Mouse (Mus musculus): ENCODE data around the gene Gm4491.
A peak's percentile ranks its signal among the peaks of the same experiment; 100 is the strongest.

The Gm4491 gene

GRCm38 (mm10) chr14:57115823-57116544, at the start of gene Gm4491:
TSS of gene Gm4491 (minus strand) at chr14:57115883.
- DNase-seq = peak; percentile 54

DNA sequence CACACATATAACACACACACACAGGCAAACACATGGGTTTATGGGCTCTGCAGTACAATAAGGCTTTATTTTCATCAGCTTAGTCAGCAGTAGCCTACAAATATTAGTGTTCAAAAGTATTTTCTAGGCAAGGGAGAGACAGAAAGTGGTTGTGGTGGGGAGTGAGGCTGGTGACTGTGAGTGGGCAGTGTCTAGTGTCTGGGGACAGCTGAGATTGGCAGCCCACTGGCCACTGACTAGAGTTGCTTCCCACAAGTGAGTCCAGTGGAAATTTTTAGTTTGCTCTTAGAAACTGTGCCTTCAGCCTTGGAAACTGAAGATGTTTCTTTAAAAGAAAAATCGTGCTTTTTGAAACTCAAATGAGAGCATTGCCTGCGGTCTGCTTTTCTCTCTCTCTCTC, 46.1 kb upstream of the Gm4491 start:
- DNase-seq = peak; percentile 3

- peak; percentile 12 for DNase-seq
Measured at GRCm38 (mm10) chr14:57161201-57161600, 45.5 kb upstream of the Gm4491 start.

DNA sequence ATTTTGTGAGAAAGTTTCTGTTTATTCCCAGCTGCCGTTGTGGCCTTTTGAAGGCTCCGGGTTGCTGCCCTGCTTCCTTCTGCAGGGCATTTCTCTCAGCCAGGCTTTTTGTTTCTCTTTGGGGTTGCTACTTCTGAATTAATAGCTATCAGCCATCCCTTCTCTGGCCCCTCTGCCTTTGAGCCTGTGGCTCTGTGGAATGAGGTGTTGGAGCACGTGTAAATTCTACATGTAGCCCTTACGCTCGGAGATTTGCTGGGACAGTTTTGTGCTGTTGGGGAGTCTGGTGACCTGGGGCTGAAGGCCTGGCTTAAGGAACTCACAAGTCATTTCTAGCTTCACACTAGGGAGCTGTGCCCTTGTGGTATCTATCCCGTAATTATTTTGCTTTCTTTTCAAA, 39.2 kb upstream of the Gm4491 start:
- DNase-seq = no peak

- DNase-seq = no peak
Measured at GRCm38 (mm10) chr14:57145741-57146140, 30.1 kb upstream of the Gm4491 start.

GRCm38 (mm10) chr14:57135265-57135664, 19.6 kb upstream of the Gm4491 start:
- no peak for DNase-seq

DNA sequence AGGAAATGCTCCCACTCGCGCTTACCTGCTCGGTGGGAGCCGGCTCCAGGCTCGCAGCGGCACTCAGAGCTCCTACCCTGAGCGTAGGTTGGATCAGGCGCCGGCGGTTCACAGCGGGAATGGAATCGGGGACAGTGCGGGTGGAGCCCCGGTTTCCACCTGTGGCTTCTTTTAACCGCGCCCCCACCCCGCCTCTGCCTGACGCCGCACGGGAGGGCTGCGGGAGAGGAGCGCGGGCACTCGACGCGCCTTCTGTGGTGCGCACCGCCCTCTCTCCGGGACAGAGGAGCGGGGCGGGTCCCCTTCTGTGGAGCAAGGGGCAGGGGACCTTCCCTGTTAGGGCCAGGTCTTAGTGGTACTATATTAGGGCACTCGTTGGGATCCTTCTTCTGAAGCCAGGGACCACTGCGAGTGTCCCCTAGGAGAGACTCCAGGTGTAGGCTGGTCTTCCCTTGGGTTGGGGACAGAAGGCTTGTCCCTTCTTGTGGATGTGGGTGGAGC, 17.5 kb upstream of the Gm4491 start, which contains the start of gene Gjb6:
Gene Gjb6 (minus strand): TSS at position 451 of the 501 bp plus-strand sequence.
- DNase-seq = no peak

GRCm38 (mm10) chr14:57127383-57127782, 11.7 kb upstream of the Gm4491 start:
- DNase-seq = no peak

- DNase-seq = no peak
Measured at GRCm38 (mm10) chr14:57122295-57122694, 6.6 kb upstream of the Gm4491 start.

DNA sequence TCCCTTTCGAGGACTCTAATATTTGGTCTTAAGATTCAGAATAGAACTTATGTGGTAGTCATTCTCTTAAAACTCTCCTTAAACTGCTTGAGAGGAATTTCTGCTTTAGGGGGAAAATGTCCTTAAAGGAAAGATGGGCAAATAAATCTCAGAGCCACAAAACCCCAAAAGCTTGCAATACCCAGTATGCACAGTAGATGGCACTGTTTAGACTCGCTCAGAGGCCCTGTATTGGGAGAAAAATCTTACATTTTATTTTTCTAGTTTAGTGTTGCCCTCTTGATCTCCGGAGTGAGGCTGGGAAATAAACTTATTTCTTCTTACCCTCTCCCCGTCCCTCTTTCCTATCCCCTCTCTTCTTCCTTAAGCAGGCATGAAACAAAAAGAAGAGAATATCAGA, 6.5 kb downstream of the Gm4491 start:
- no peak for DNase-seq

GRCm38 (mm10) chr14:57107916-57108315, 7.8 kb downstream of the Gm4491 start:
- no peak for DNase-seq

- DNase-seq = no peak
Measured at GRCm38 (mm10) chr14:57107091-57107490, 8.6 kb downstream of the Gm4491 start.

DNA sequence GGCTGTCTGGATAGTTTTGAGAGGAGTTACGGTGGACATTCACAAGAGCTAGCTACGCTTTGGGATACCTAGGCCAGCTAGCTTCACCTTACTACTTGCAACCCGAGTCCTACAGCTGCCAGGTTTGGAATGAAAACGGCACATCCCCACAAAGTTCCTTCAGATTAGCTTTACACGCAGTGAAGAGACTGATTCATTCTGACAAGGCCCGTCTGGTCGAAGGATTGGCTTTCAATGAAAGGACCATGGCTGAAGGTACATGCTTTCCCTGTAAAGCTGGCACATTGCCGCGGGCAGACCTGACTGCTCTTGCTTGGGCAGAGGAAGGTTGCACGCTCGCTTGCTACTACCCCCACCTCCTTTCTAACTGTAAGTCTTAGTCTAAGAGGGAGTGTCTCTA, 10.0 kb downstream of the Gm4491 start:
- DNase-seq = no peak

GRCm38 (mm10) chr14:57105111-57105510, 10.6 kb downstream of the Gm4491 start:
- no peak for DNase-seq

DNA sequence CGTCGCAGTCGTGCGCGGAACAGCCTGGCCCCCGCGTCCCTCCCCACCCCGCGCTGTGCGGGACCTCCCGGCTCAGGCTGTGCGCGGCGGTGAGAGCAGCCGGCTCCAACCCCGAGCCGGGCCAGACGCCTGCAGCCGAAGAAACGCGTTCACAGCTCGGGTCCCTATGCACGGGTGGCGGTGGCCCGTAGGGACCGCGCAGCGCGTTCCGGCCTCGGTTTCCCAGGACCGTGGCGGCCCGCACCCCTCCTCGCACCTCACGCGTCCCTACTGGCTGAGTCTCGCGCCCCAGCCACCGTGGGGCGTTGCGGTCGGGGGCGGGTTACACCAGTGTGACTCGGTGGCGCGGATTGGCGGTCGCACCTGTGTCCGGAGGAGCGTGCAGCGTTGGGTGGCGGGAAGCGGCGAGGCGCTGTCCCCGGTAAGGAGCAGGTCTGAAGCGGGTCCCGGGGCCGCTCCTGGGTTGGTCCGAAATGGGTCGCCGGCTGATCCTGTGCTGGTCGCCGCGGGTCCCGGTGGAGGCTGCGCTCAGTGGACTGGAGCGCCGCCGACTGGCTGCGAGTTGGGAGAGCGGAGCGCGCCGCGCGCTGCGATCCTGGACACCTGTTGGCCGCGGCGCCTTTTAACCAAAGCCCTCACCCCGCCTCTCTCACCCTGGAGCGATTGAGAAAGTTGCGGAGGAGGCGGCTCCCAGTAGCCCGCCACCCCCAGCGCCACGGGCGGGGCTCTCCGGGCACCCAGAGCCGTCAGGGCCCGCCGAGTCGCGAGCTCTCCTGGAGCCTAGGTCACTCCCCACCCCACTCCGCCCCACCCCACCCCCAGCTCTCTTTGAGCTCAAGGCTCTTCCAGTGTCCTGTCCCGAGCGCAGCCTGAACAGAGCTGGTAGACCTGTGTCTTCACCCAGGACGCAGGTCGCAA, 11.3 kb downstream of the Gm4491 start, which contains the start of gene Gjb2:
Gene Gjb2 (minus strand): TSS at position 597 of the 918 bp plus-strand sequence.
- peak; percentile 8 for DNase-seq

GRCm38 (mm10) chr14:57103711-57104105, 12.0 kb downstream of the Gm4491 start:
- DNase-seq = no peak

DNA sequence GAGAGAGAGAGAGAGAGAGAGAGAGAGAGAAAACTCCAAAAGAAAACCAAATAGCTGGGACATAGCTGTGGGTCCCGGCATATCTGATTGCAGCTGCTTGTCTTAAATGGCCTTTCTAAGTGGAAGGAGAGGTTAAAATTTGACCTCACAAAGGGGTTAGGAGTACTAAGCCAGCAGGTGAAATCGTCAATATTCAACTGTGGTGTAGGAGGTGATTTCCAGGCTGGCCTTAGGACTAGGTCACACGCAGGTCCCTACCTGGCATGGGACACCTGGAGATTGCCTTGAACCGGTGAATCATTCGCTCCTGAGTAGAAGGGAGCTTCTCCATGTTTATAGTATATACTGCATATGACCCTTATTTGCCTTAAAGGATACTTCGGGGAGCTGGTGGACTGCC, 12.6 kb downstream of the Gm4491 start:
- no peak for DNase-seq

- DNase-seq = no peak
Measured at GRCm38 (mm10) chr14:57101623-57102022, 14.1 kb downstream of the Gm4491 start.

DNA sequence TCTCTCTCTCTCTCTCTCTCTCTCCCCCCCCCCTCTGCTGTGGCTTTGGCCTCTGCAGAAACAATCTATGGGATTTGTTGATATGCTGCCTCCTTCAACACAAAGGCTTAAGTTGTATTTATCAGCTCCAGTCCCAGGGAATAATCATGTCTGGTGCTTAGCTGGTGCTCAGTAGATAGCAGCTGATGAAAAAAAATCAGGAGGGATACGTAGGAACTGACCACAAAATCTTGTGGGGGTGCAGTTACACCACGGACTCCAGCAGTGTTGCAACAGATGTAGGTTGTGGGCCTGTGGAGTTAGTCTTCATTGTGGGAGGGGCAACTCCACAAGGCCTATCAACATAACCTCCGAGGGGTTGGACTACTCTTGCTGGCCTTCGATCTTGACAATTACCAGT, 19.8 kb downstream of the Gm4491 start:
- DNase-seq = no peak

DNA sequence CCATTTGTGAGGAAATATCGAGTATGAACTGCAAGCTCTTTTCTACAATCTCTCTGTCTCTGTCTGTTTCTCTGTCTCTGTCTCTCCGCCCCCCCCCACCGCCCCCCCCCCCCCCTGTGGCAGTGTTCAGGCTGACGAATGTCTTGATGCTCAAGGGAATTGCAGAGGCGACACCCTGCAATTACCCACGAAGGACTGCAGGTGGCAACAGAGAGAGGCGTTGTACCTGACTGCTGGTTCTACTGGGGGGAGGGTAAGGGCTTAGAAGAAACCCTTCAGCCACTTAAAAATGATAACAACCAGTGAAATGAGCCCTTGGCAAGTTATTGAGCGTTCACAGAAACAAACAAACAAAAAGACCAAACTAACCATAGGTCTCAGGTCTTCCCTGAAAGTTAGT, 22.7 kb downstream of the Gm4491 start:
- DNase-seq = peak; percentile 9

DNA sequence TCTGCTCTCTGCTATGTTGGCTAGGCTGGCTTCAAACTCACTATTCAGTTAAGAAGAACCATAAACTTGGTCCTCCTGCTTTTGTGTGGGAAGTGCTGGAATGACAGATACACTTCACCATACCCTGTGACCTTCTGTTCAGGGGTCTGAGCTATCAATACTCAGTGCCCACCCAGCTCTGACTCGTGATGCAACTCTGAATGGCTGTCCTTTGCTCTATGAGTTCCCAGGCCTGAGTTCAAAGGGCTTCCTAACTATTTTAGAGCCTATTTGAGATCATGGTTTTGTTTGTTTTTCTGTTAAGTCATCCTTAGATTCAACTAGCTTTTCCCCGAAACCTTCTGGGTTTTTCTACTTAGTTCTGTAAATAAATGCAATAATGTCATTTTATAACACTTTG, 25.7 kb downstream of the Gm4491 start:
- no peak for DNase-seq

DNA sequence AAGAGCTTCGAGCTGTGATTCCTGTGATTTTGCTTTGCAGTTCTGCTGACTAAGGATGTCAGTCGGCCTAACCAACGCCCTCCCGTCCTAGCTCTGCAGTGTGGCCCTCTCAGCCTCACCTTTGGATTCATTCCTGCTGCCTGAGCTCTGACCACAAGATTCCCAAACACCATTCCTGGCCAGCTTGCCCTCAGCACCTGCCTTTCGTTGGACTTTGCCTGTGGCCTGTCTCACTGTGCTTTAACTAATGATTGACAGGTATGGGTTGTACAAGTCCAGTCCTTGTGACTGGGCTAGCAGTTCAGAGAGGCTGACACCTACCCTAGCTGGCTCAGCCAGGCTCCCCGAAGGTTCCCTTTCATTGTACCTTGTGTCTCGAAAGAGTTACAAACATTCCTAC, 26.6 kb downstream of the Gm4491 start:
- DNase-seq = no peak

- DNase-seq = no peak
Measured at GRCm38 (mm10) chr14:57084180-57084668, 31.5 kb downstream of the Gm4491 start.

DNA sequence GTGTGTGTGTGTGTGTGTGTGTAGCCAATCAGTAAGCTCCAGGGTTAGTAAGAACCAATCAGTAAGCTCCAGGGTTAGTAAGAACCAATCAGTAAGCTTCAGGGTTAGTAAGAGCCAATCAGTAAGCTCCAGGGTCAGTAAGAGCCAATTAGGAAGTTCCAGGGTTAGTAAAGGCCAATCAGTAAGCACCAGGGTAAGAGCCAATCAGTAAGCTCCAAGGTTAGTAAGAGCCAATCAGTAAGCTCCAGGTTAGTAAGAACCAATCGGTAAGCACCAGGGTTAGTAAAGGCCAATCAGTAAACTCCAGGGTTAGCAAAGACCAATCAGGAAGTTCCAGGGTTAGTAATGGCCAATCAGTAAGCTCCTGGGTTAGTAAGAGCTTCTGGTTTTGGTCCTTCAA, 32.8 kb downstream of the Gm4491 start:
- DNase-seq = no peak

Data from cerebellum, adult 9-11 months (tissue).